Mouse (Mus musculus) megakaryocyte, embryonic 14.5 days (primary cell): ENCODE measurements around the gene Ciart.

ENCODE experiments used
- FLI1 ChIP-seq: IDR thresholded peaks from 2 replicates; pipeline ENCODE4 v1.6.1; 2012; ENCODE audit warnings: low read length, inconsistent platforms, mixed read lengths
- GATA1 ChIP-seq: IDR thresholded peaks from 3 replicates; pipeline ENCODE4 v1.6.1; 2012; ENCODE audit warnings: mixed read lengths, low read length, inconsistent platforms, borderline replicate concordance

GRCm38 (mm10) chr3:95894317-95895160 lies 12.5 kb upstream of the Ciart start:
- no peak for TF ChIP-seq GATA1
- TF ChIP-seq FLI1 = no peak
